Mouse (Mus musculus) heart, embryonic 16.5 days (tissue): ENCODE data around the gene Gm20388. TPM values are rescaled to one million over a fixed set of nuclear protein-coding genes. Genes with fewer than 3 reads are reported as not detected.

Experiments used
- ATAC-seq: fragments of 200-750 bp; cut with Nextera tagmentation; replicated peaks from 2 replicates; pipeline ENCODE4 v1.8.0; 2017; ENCODE audit warnings: moderate number of reproducible peaks; ENCODE audit not compliant: insufficient read depth, low FRiP score; ENCODE audit errors: extremely low read depth
- H3K27ac ChIP-seq: fragments of 300-500 bp; sonication (generic); 2 replicates; pipeline ENCODE4 v1.5.1; 2014; ENCODE audit warnings: mild to moderate bottlenecking, low read length, control low read depth, moderate library complexity
- H3K27me3 ChIP-seq: fragments of 300-500 bp; sonication (generic); 2 replicates; pipeline ENCODE4 v1.6.1; 2014; ENCODE audit warnings: low read length, mixed read lengths; ENCODE audit not compliant: control insufficient read depth, insufficient read depth
- H3K36me3 ChIP-seq: fragments of 300-500 bp; sonication (generic); 2 replicates; pipeline ENCODE4 v1.6.1; 2014; ENCODE audit not compliant: control insufficient read depth, insufficient read depth
- H3K4me1 ChIP-seq: fragments of 300-500 bp; sonication (generic); 2 replicates; pipeline ENCODE4 v1.6.1; 2014; ENCODE audit warnings: low read length, mixed read lengths; ENCODE audit not compliant: control insufficient read depth, insufficient read depth
- H3K4me2 ChIP-seq: fragments of 300-500 bp; sonication (generic); 2 replicates; pipeline ENCODE4 v1.6.1; 2014; ENCODE audit warnings: low read depth, mild to moderate bottlenecking, control low read depth, low read length
- H3K4me3 ChIP-seq: fragments of 300-500 bp; sonication (generic); 2 replicates; pipeline ENCODE4 v1.5.1; 2014; ENCODE audit warnings: mild to moderate bottlenecking, control low read depth, low read length
- H3K9ac ChIP-seq: fragments of 300-500 bp; sonication (generic); 2 replicates; pipeline ENCODE4 v1.6.1; 2014; ENCODE audit warnings: low read length, control low read depth
- H3K9me3 ChIP-seq: fragments of 300-500 bp; sonication (generic); replicated peaks from 2 replicates; pipeline ENCODE4 v1.6.1; 2016; ENCODE audit warnings: low read length; ENCODE audit not compliant: control insufficient read depth
- WGBS: fragments of 180-500 bp; shearing (Covaris S2); extraction: QIAGEN DNeasy Blood & Tissue Kit; methylation state at CpG from one replicate; pipeline ENCODE4 v1.1.7; 2014; 5-methylcytosine and 5-hydroxymethylcytosine counted together
- polyA plus RNA-seq: library from polyadenylated mRNA; unstranded; fragments of >200 nt; fragmentation: Nextera tagmentation; extraction: Ambion mirVana; gene quantifications from 2 replicates; pipeline ENCODE4 v1.2.1, GENCODE M21; 2015

Gm20388 gene
- polyA plus RNA-seq, 1 experiment from 2014 or later, result 4.5 TPM

- Histone ChIP-seq H3K9me3 (no peaks in the 10 kb centered on the region), H3K27me3 (no peaks in the 10 kb centered on the region), H3K4me2 (peak overlapping the region; percentile 81), H3K36me3 (no peaks in the 10 kb centered on the region), H3K27ac (peak overlapping the region; percentile 80), H3K4me1 (peaks cover 32% of the 10 kb centered on the region), H3K9ac (peak overlapping the region; percentile 93), H3K4me3 (peak overlapping the region; percentile 92)
- WGBS, result under 1% methylated on average over 78 of the region's 83 CpGs
- ATAC-seq, result peak; percentile 72
Observed at GRCm38 (mm10) chr8:124231485-124232279, 4321.0 kb downstream of the Gm20388 start.

- H3K27me3 ChIP-seq, result no peaks in the 10 kb centered on the region
- peaks cover 32% of the 10 kb centered on the region for H3K4me1 ChIP-seq
- H3K36me3 ChIP-seq, result no peaks in the 10 kb centered on the region
- H3K9me3 ChIP-seq, result no peaks in the 10 kb centered on the region
- no peak overlapping the region for H3K27ac ChIP-seq
- H3K4me2 ChIP-seq, result peak overlapping the region; percentile 81
- H3K4me3 ChIP-seq, result peak overlapping the region; percentile 92
- H3K9ac ChIP-seq, result peak overlapping the region; percentile 93
- no peak for ATAC-seq
- 5% methylated on average over 18 of the region's 18 CpGs for WGBS
Observed at GRCm38 (mm10) chr8:124232280-124232600, 4321.6 kb downstream of the Gm20388 start.

GRCm38 (mm10) chr8:124234496-124234895, 4323.9 kb downstream of the Gm20388 start:
- WGBS, result 72% methylated on average over 2 of the region's 2 CpGs
- Histone ChIP-seq H3K9me3 (no peaks in the 10 kb centered on the region), H3K27ac (no peak overlapping the region; the same call in 1 of the 2 replicates), H3K36me3 (no peaks in the 10 kb centered on the region), H3K9ac (no peak overlapping the region), H3K4me3 (no peak overlapping the region), H3K4me1 (peaks cover 46% of the 10 kb centered on the region), H3K4me2 (no peak overlapping the region; the same call in 1 of the 2 replicates), H3K27me3 (no peaks in the 10 kb centered on the region)
- ATAC-seq, result no peak

GRCm38 (mm10) chr8:124235536-124235935, 4324.9 kb downstream of the Gm20388 start:
- no peak overlapping the region for H3K4me2 ChIP-seq
- no peaks in the 10 kb centered on the region for H3K27me3 ChIP-seq
- no peak overlapping the region for H3K9ac ChIP-seq
- H3K9me3 ChIP-seq, result no peaks in the 10 kb centered on the region
- no peak overlapping the region for H3K4me3 ChIP-seq
- WGBS, result 83% methylated on average over 4 of the region's 4 CpGs
- no peak overlapping the region for H3K27ac ChIP-seq
- peaks cover 49% of the 10 kb centered on the region for H3K4me1 ChIP-seq
- ATAC-seq, result no peak
- H3K36me3 ChIP-seq, result no peaks in the 10 kb centered on the region

GRCm38 (mm10) chr8:124239350-124239749, 4328.7 kb downstream of the Gm20388 start:
- Histone ChIP-seq H3K9me3 (peaks cover 8% of the 10 kb centered on the region), H3K36me3 (peaks cover 9% of the 10 kb centered on the region), H3K9ac (no peak overlapping the region), H3K4me2 (no peak overlapping the region), H3K4me3 (no peak overlapping the region), H3K4me1 (peaks cover 38% of the 10 kb centered on the region), H3K27me3 (no peaks in the 10 kb centered on the region), H3K27ac (no peak overlapping the region)
- no peak for ATAC-seq
- 72% methylated on average over 6 of the region's 6 CpGs for WGBS

- Histone ChIP-seq H3K27ac (no peak overlapping the region), H3K4me2 (no peak overlapping the region)
- ATAC-seq, result no peak
Observed at GRCm38 (mm10) chr8:124240932-124241331, 4330.3 kb downstream of the Gm20388 start.

GRCm38 (mm10) chr8:124242208-124242607, 4331.6 kb downstream of the Gm20388 start:
- Histone ChIP-seq H3K4me2 (no peak overlapping the region), H3K36me3 (peaks cover 9% of the 10 kb centered on the region), H3K27me3 (no peaks in the 10 kb centered on the region), H3K4me1 (peaks cover 36% of the 10 kb centered on the region), H3K9me3 (peaks cover 8% of the 10 kb centered on the region), H3K27ac (no peak overlapping the region), H3K4me3 (no peak overlapping the region), H3K9ac (no peak overlapping the region)
- WGBS, result 79% methylated on average over 6 of the region's 6 CpGs
- ATAC-seq, result no peak

More at GRCm38 (mm10) chr8:124240932-124241331, 4330.3 kb downstream of the Gm20388 start:
- H3K4me1 ChIP-seq, result peaks cover 34% of the 10 kb centered on the region
- no peak overlapping the region for H3K4me3 ChIP-seq
- 35% methylated on average over 8 of the region's 8 CpGs for WGBS
- H3K27me3 ChIP-seq, result no peaks in the 10 kb centered on the region
- peaks cover 8% of the 10 kb centered on the region for H3K9me3 ChIP-seq
- no peak overlapping the region for H3K9ac ChIP-seq
- H3K36me3 ChIP-seq, result peaks cover 9% of the 10 kb centered on the region

GRCm38 (mm10) chr8:124242913-124243312, 4332.3 kb downstream of the Gm20388 start:
- WGBS, result 92% methylated on average over 5 of the region's 5 CpGs

GRCm38 (mm10) chr8:124247581-124247980, 4336.9 kb downstream of the Gm20388 start:
- Histone ChIP-seq H3K4me3 (no peak overlapping the region), H3K4me2 (no peak overlapping the region), H3K9me3 (peaks cover 8% of the 10 kb centered on the region), H3K9ac (no peak overlapping the region), H3K27me3 (no peaks in the 10 kb centered on the region), H3K4me1 (peaks cover 23% of the 10 kb centered on the region), H3K36me3 (peaks cover 9% of the 10 kb centered on the region), H3K27ac (no peak overlapping the region)
- 87% methylated on average over 6 of the region's 6 CpGs for WGBS
- no peak for ATAC-seq

More at GRCm38 (mm10) chr8:124242913-124243312, 4332.3 kb downstream of the Gm20388 start:
- H3K9ac ChIP-seq, result no peak overlapping the region
- no peak overlapping the region for H3K4me2 ChIP-seq
- no peak for ATAC-seq
- H3K36me3 ChIP-seq, result peaks cover 9% of the 10 kb centered on the region
- no peaks in the 10 kb centered on the region for H3K27me3 ChIP-seq
- no peak overlapping the region for H3K27ac ChIP-seq
- peaks cover 36% of the 10 kb centered on the region for H3K4me1 ChIP-seq
- H3K4me3 ChIP-seq, result no peak overlapping the region
- peaks cover 8% of the 10 kb centered on the region for H3K9me3 ChIP-seq
